Mouse (Mus musculus) gastrocnemius, adult 8-10 months (tissue): ENCODE data around the gene Nlrp4a. TPM values are rescaled to one million over a fixed set of nuclear protein-coding genes. Genes with fewer than 3 reads are reported as not detected.
"Not testable (repeated sequence)": the region's sequence is repeated elsewhere in the genome, so short reads cannot be mapped to it uniquely, and the experiment has no call there.

Source experiments
- DNase-seq, 2 experiments: peaks; one replicate each; pipeline ENCODE4 v3.0.0; 2022; ENCODE audit warnings: low spot score in 2 of 2
- total RNA-seq, 4 experiments: library from RNA; stranded (reverse); gene quantifications; 2 replicates each; pipeline ENCODE4 v1.2.4; 2022

The Nlrp4a gene
- not detected for total RNA-seq

GRCm38 (mm10) chr7:26434813-26435212, at the start of gene Nlrp4a:
Gene Nlrp4a, plus strand, starts transcription at chr7:26435113.
- DNase-seq = no peak

- DNase-seq = not testable (repeated sequence)
Measured at GRCm38 (mm10) chr7:26386691-26387090, 48.2 kb upstream of the Nlrp4a start.

GRCm38 (mm10) chr7:26391137-26391536, 43.8 kb upstream of the Nlrp4a start:
- DNase-seq = not testable (repeated sequence)

GRCm38 (mm10) chr7:26391811-26392210, 43.1 kb upstream of the Nlrp4a start:
- not testable (repeated sequence) for DNase-seq

- DNase-seq = not testable (repeated sequence)
Measured at GRCm38 (mm10) chr7:26403600-26403999, 31.3 kb upstream of the Nlrp4a start, which contains the start of gene Nlrp9c. Gene Nlrp9c, minus strand, starts transcription at chr7:26403700.

- DNase-seq = no peak
Measured at GRCm38 (mm10) chr7:26476690-26477089, 41.8 kb downstream of the Nlrp4a start.

- DNase-seq = not testable (repeated sequence)
Measured at GRCm38 (mm10) chr7:26489514-26489913, 54.6 kb downstream of the Nlrp4a start.

Other genes with a start within 250 kb of the Nlrp4a start
- gene Vmn1r184, start 174.8 kb upstream of the Nlrp4a start, total RNA-seq = not detected
- not detected for gene Cyp2a4, start 127.9 kb upstream of the Nlrp4a start, total RNA-seq
- gene Nlrp9c, start 31.4 kb upstream of the Nlrp4a start, total RNA-seq = not detected
- not detected for gene Nlrp9a, start 99.9 kb downstream of the Nlrp4a start, total RNA-seq
- gene Vmn1r185, start 183.4 kb downstream of the Nlrp4a start, total RNA-seq = not detected